Comparison of ENCODE assay signal across 8 mouse cellular contexts in genomic region chr15:89149271-89150040, GRCm38 (mm10). TPM values are rescaled to one million over a fixed set of nuclear protein-coding genes. Genes with fewer than 3 reads are reported as not detected.
A peak's percentile ranks its signal among the peaks of the same experiment; 100 is the strongest.
DNase-seq lines count a peak whose midpoint lies in the region; ATAC-seq and TF ChIP-seq lines count a peak whose summit lies in the region.

Gene Mapk11, minus strand, starts transcription at chr15:89149628.

- peak in 1 of 2 experiments; percentile 52 for DNase-seq in frontal cortex, adult 2 months (ENCODE audit: extremely low spot score in 1 of 2, low spot score in 1 of 2)
- no peak for DNase-seq in frontal cortex, postnatal 14 days (ENCODE audit: low spot score in 2 of 2)
- DNase-seq in heart, embryonic 10.5 days (ENCODE audit: low spot score), result no peak
- no peak for DNase-seq in gastrocnemius, postnatal 10 days

- WGBS in heart, embryonic 10.5 days, result 1% methylated on average over 61 of the region's 61 CpGs
- WGBS in kidney, embryonic 15.5 days, result under 1% methylated on average over 58 of the region's 61 CpGs
- WGBS in liver, embryonic 15.5 days (ENCODE audit: insufficient replicate concordance), result under 1% methylated on average over 48 of the region's 61 CpGs
- WGBS in neural tube, embryonic 13.5 days, result 1% methylated on average over 60 of the region's 61 CpGs

- H3K9me3 ChIP-seq in heart, embryonic 10.5 days, result no peaks in the 10 kb centered on the region
- no peaks in the 10 kb centered on the region for H3K9me3 ChIP-seq in kidney, embryonic 15.5 days (replicated peaks)
- H3K9me3 ChIP-seq in liver, embryonic 15.5 days (replicated peaks), result no peaks in the 10 kb centered on the region
- H3K9me3 ChIP-seq in neural tube, embryonic 13.5 days, result no peaks in the 10 kb centered on the region

- H3K27ac ChIP-seq in bone marrow macrophage, adult 2 months (ENCODE audit: insufficient read depth, low read depth, low read length), result no peak within 1 kb of the TSS
- peak within 1 kb of the TSS; percentile 81 for H3K27ac ChIP-seq in heart, embryonic 10.5 days
- H3K27ac ChIP-seq in kidney, embryonic 15.5 days, result peak within 1 kb of the TSS; percentile 37; the same call in 1 of the 2 replicates
- no peak within 1 kb of the TSS for H3K27ac ChIP-seq in liver, embryonic 15.5 days (replicated peaks)
- H3K27ac ChIP-seq in neural tube, embryonic 13.5 days (replicated peaks), result peak within 1 kb of the TSS; percentile 91

- no peak for TF ChIP-seq CTCF in bone marrow macrophage, adult 2 months (IDR thresholded peaks at IDR 0.05; ENCODE audit: low read depth, low read length)

- peaks cover 61% of the 10 kb centered on the region for H3K27me3 ChIP-seq in heart, embryonic 10.5 days (ENCODE audit: insufficient read depth, poor library complexity, severe bottlenecking)
- peaks cover 33% of the 10 kb centered on the region for H3K27me3 ChIP-seq in kidney, embryonic 15.5 days
- peaks cover 79% of the 10 kb centered on the region for H3K27me3 ChIP-seq in liver, embryonic 15.5 days
- H3K27me3 ChIP-seq in neural tube, embryonic 13.5 days, result no peaks in the 10 kb centered on the region

- H3K9ac ChIP-seq in kidney, embryonic 15.5 days, result peak within 1 kb of the TSS; percentile 53
- no peak within 1 kb of the TSS for H3K9ac ChIP-seq in liver, embryonic 15.5 days
- peak within 1 kb of the TSS; percentile 84 for H3K9ac ChIP-seq in neural tube, embryonic 13.5 days

- peaks cover 12% of the 10 kb centered on the region for H3K4me1 ChIP-seq in bone marrow macrophage, adult 2 months (ENCODE audit: control insufficient read depth, insufficient read depth, low read length)
- peaks cover 40% of the 10 kb centered on the region for H3K4me1 ChIP-seq in heart, embryonic 10.5 days
- peaks cover 47% of the 10 kb centered on the region for H3K4me1 ChIP-seq in kidney, embryonic 15.5 days
- peaks cover 19% of the 10 kb centered on the region for H3K4me1 ChIP-seq in liver, embryonic 15.5 days (replicated peaks)
- peaks cover 54% of the 10 kb centered on the region for H3K4me1 ChIP-seq in neural tube, embryonic 13.5 days (replicated peaks)

- peak; percentile 57 for ATAC-seq in kidney, embryonic 15.5 days (replicated peaks; ENCODE audit: low FRiP score)
- ATAC-seq in liver, embryonic 15.5 days (ENCODE audit: insufficient read depth), result peak; percentile 23; the same call in 1 of the 2 replicates
- peak; percentile 57 for ATAC-seq in neural tube, embryonic 13.5 days (ENCODE audit: low read depth)

- no peak for TF ChIP-seq POLR2A in bone marrow macrophage, adult 2 months (IDR thresholded peaks at IDR 0.05; ENCODE audit: borderline replicate concordance, low read depth, low read length)

- peak within 1 kb of the TSS; percentile 90 for H3K4me2 ChIP-seq in kidney, embryonic 15.5 days
- peak within 1 kb of the TSS; percentile 71 for H3K4me2 ChIP-seq in liver, embryonic 15.5 days
- peak within 1 kb of the TSS; percentile 77 for H3K4me2 ChIP-seq in neural tube, embryonic 13.5 days

- peak within 1 kb of the TSS; percentile 68 for H3K4me3 ChIP-seq in bone marrow macrophage, adult 2 months (ENCODE audit: insufficient read depth, low read length)
- H3K4me3 ChIP-seq in heart, embryonic 10.5 days, result peak within 1 kb of the TSS; percentile 84
- peak within 1 kb of the TSS; percentile 60 for H3K4me3 ChIP-seq in kidney, embryonic 15.5 days (replicated peaks)
- peak within 1 kb of the TSS; percentile 55 for H3K4me3 ChIP-seq in liver, embryonic 15.5 days (replicated peaks)
- peak within 1 kb of the TSS; percentile 67 for H3K4me3 ChIP-seq in neural tube, embryonic 13.5 days

- peaks cover 12% of the 10 kb centered on the region for H3K36me3 ChIP-seq in heart, embryonic 10.5 days
- peaks cover 16% of the 10 kb centered on the region for H3K36me3 ChIP-seq in kidney, embryonic 15.5 days
- 0 out of 2 replicates have a peak, but pooled peaks cover 1% of the 10 kb centered on the region for H3K36me3 ChIP-seq in liver, embryonic 15.5 days (replicated peaks)
- H3K36me3 ChIP-seq in neural tube, embryonic 13.5 days, result peaks cover 29% of the 10 kb centered on the region

RNA-seq across cellular contexts. Expression of gene Mapk11, which starts in this region (rescaled TPM):
- polyA plus RNA-seq in frontal cortex, adult 2 months (2012; rRNA removed), result 53.3 and 61.1 TPM in 2 replicates
- polyA plus RNA-seq in bone marrow macrophage, adult 2 months (2012; ENCODE audit: insufficient read depth, insufficient read length, missing spikeins), result 2.2 and 2.7 TPM in 2 replicates
- 4.2 and 4.8 TPM in 2 replicates for polyA plus RNA-seq in heart, embryonic 10.5 days (2016; fragmentation: Nextera tagmentation; extraction: Ambion mirVana)
- polyA plus RNA-seq in kidney, embryonic 15.5 days (2015; fragmentation: Nextera tagmentation; extraction: Ambion mirVana), result 15.4 and 16.5 TPM in 2 replicates
- polyA plus RNA-seq in liver, embryonic 15.5 days (2015; fragmentation: Nextera tagmentation; extraction: Ambion mirVana), result 0.44 and 0.68 TPM in 2 replicates
- polyA plus RNA-seq in neural tube, embryonic 13.5 days (2015; fragmentation: Nextera tagmentation; extraction: Ambion mirVana), result 35.8 and 40.2 TPM in 2 replicates
- 1 to 10 TPM; 2.1 to 3.0 TPM for total RNA-seq in gastrocnemius, postnatal 10 days (2021)

Comparison
In these comparisons a context has a peak if more than half of its experiments do, and no peak if none do; other contexts are left out.
1. Peak in ATAC-seq, H3K4me3 ChIP-seq and H3K4me2 ChIP-seq in liver, embryonic 15.5 days; RNA of the gene not detected or under 1 TPM.
2. H3K27ac ChIP-seq: peak in heart, embryonic 10.5 days (single experiment), kidney, embryonic 15.5 days (single experiment) and neural tube, embryonic 13.5 days (single experiment); none in bone marrow macrophage, adult 2 months (single experiment) and liver, embryonic 15.5 days (single experiment).
3. Peak in every context shown above with its lines, with median percentiles within 50 percentile points of each other: H3K4me3 ChIP-seq, ATAC-seq and H3K4me2 ChIP-seq.